In genomic region chr1:186249214-186249613, GRCm38 (mm10) we compare ENCODE assay signal across 20 mouse cellular contexts.
DNase-seq lines count a peak whose midpoint lies in the region; ATAC-seq lines count a peak whose summit lies in the region.
"Had no signal": no experiment of that assay in that cellular context is flagged by ENCODE, and none has a peak within 500 bp of the region (broad histone marks: within the 10 kb centered on the region; RNA-seq: fewer than 3 reads in every experiment).

No protein-coding gene starts in this region.

- H3K27ac ChIP-seq in midbrain, embryonic 11.5 days (ENCODE audit: low read depth, low read length): no peak overlapping the region
- H3K27ac ChIP-seq: heart, embryonic 10.5 days; hindbrain, embryonic 14.5 days; liver, embryonic 12.5 days had no signal

- no peak overlapping the region for H3K4me2 ChIP-seq in midbrain, embryonic 11.5 days
- H3K4me2 ChIP-seq: hindbrain, embryonic 14.5 days; liver, embryonic 12.5 days had no signal

- peak; percentile 100 for ATAC-seq in frontal cortex, adult (ENCODE audit: low TSS enrichment)
- no peak for ATAC-seq in inflammation-experienced regulatory T-cells, adult 6 months
- ATAC-seq in midbrain, embryonic 11.5 days (ENCODE audit: low FRiP score): no peak
- ATAC-seq: liver, embryonic 12.5 days had no signal

- WGBS in midbrain, embryonic 11.5 days: 91% methylated on average over 4 of the region's 4 CpGs

- H3K4me3 ChIP-seq in midbrain, embryonic 11.5 days (ENCODE audit: low read depth, low read length): no peak overlapping the region
- H3K4me3 ChIP-seq: heart, embryonic 10.5 days; liver, embryonic 12.5 days had no signal

- no peaks in the 10 kb centered on the region for H3K4me1 ChIP-seq in midbrain, embryonic 11.5 days (ENCODE audit: control insufficient read depth, insufficient read depth, low read length)
- H3K4me1 ChIP-seq: liver, embryonic 12.5 days had no signal

- H3K9ac ChIP-seq in midbrain, embryonic 11.5 days (ENCODE audit: low read length): no peak overlapping the region
- H3K9ac ChIP-seq: hindbrain, embryonic 14.5 days; liver, embryonic 12.5 days had no signal

- H3K36me3 ChIP-seq in midbrain, embryonic 11.5 days (ENCODE audit: control insufficient read depth, insufficient read depth, low read length): no peaks in the 10 kb centered on the region
- H3K36me3 ChIP-seq: heart, embryonic 10.5 days; liver, embryonic 12.5 days had no signal

- intact Hi-C loops in left cerebral cortex, postnatal 4 days (cut with DNase I): no loop called here
- intact Hi-C loops in left cerebral cortex, postnatal 14 days (cut with DNase I): no loop called here

- H3K27me3 ChIP-seq in midbrain, embryonic 11.5 days (ENCODE audit: control insufficient read depth, insufficient read depth, low read length): no peaks in the 10 kb centered on the region
- H3K27me3 ChIP-seq: liver, embryonic 12.5 days had no signal

- no peak for DNase-seq in frontal cortex, postnatal 14 days (ENCODE audit: low spot score in 2 of 2)
- DNase-seq in left cerebral cortex, adult 9 months (ENCODE audit: low spot score in 2 of 2): peak; percentile 9 to 46
- DNase-seq in left cerebral cortex, postnatal 4 days: no peak
- DNase-seq in 3T3-L1 (ENCODE audit: low read depth, low spot score): peak; percentile 23
- DNase-seq in left cerebral cortex, postnatal 14 days (ENCODE audit: low spot score in 2 of 2): peak; percentile 61 to 70
- no peak for DNase-seq in midbrain, embryonic 11.5 days (ENCODE audit: low spot score, missing footprints)
- DNase-seq: adrenal gland, adult 8-10 months; cerebellum, adult 11-12 months; cerebellum, postnatal 36 days; gastrocnemius, postnatal 36 days; heart, postnatal 14 days; kidney, adult 2 months; kidney, postnatal 14 days; midbrain, embryonic 14.5 days; thymus, postnatal 4 days had no signal

- no peaks in the 10 kb centered on the region for H3K9me3 ChIP-seq in midbrain, embryonic 11.5 days (ENCODE audit: control insufficient read depth, low read length)
- H3K9me3 ChIP-seq: heart, embryonic 10.5 days; liver, embryonic 12.5 days had no signal

Comparison
In these comparisons a context has a peak if more than half of its experiments do, and no peak if none do; other contexts are left out.
1. DNase-seq: peak in left cerebral cortex, adult 9 months (2 of 2), 3T3-L1 (single experiment) and left cerebral cortex, postnatal 14 days (2 of 2); none in frontal cortex, postnatal 14 days (0 of 2), left cerebral cortex, postnatal 4 days (single experiment) and midbrain, embryonic 11.5 days (single experiment).